Mouse (Mus musculus): Measurements from ENCODE around the gene Apbb1ip.

DNA sequence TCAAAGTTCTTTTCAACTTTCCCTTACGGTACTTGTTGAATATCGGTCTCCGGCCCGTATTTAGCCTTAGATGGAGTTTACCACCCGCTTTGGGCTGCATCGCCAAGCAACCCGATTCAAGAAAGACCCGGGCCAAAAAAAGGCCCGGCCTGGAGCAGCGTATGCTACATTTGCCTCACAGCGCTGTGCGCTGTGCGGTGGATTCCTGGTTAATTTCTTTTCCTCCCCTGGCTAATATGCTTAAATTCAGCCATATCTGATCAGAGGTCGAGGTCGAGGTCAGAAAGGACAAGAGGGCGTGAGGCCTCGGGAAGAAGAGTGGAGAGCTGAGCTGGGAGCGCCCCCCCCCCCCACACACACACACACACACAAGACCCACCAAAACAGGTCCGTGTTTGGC lies 29.0 kb upstream of the Apbb1ip start:
- TF ChIP-seq POLR2A (IDR thresholded peaks at IDR 0.05; ENCODE audit: low read depth, low read length) = no peak
- no peak for TF ChIP-seq CTCF (IDR thresholded peaks at IDR 0.05; ENCODE audit: extremely low read depth, insufficient read depth, insufficient read length, insufficient replicate concordance)
